Mouse (Mus musculus) bone marrow macrophage, adult 2 months (primary cell): Measurements from ENCODE around the gene Dnajc2.

ENCODE experiments used
- CTCF ChIP-seq: IDR thresholded peaks from 2 replicates; pipeline ENCODE4 v1.5.1; 2012; ENCODE audit warnings: low read depth, mild to moderate bottlenecking, low read length, moderate library complexity
- POLR2A ChIP-seq: IDR thresholded peaks from 2 replicates; pipeline ENCODE4 v1.6.1; 2012; ENCODE audit warnings: mild to moderate bottlenecking, low read depth, low read length, borderline replicate concordance

- TF ChIP-seq CTCF (no peak), POLR2A (no peak)
These were observed 8.6 kb downstream of the Dnajc2 start for GRCm38 (mm10) chr5:21776491-21776890.
